In genomic region chr17:80939833-80940232, GRCm38 (mm10) we compare ENCODE assay signal across 13 mouse cellular contexts.
"Had no signal": no experiment of that assay in that cellular context is flagged by ENCODE, and none has a peak within 500 bp of the region (broad histone marks: within the 10 kb centered on the region; RNA-seq: fewer than 3 reads in every experiment).

No protein-coding gene starts in this region.

- DNase-seq: kidney, adult 2 months; kidney, postnatal 25 days; liver, embryonic 13.5 days; lung, adult 2 months; right cerebral cortex, postnatal 14 days; spleen, adult 18-20 months; thymus, adult 18-20 months; thymus, postnatal 36 days had no signal

- ATAC-seq: intestine, postnatal 0 days; midbrain, embryonic 13.5 days had no signal

- H3K4me3 ChIP-seq: liver, embryonic 13.5 days; midbrain, embryonic 13.5 days; stomach, embryonic 15.5 days had no signal

- H3K27ac ChIP-seq: kidney, postnatal 0 days; liver, embryonic 13.5 days; macrophage; midbrain, embryonic 13.5 days; stomach, embryonic 15.5 days had no signal
